Mouse (Mus musculus) retina, embryonic 14.5 days (tissue): Measurements from ENCODE around the gene Arhgdig.

Experiments
- DNase-seq: peaks from one replicate; pipeline ENCODE4 v3.0.0-alpha.2; 2015; ENCODE audit warnings: low spot score

The Arhgdig gene

GRCm38 (mm10) chr17:26207686-26208085 lies at the start of gene Arhgdig:
Gene Arhgdig, minus strand, starts transcription at chr17:26207786.
- DNase-seq = no peak

GRCm38 (mm10) chr17:26255313-26255712 lies 47.7 kb upstream of the Arhgdig start:
- no peak for DNase-seq

GRCm38 (mm10) chr17:26253399-26253798 lies 45.8 kb upstream of the Arhgdig start:
- DNase-seq = no peak

- peak; percentile 97 for DNase-seq
Observed at GRCm38 (mm10) chr17:26252539-26253251, 45.1 kb upstream of the Arhgdig start, which contains the start of gene Luc7l. Gene Luc7l, plus strand, starts transcription at chr17:26252896.

GRCm38 (mm10) chr17:26251886-26252538 lies 44.4 kb upstream of the Arhgdig start:
- no peak for DNase-seq

GRCm38 (mm10) chr17:26244101-26244841 lies 36.7 kb upstream of the Arhgdig start, which contains the start of gene Fam234a:
Gene Fam234a, minus strand, starts transcription at chr17:26244242.
- peak; percentile 97 for DNase-seq

GRCm38 (mm10) chr17:26243471-26244100 lies 36.0 kb upstream of the Arhgdig start:
- DNase-seq = peak; percentile 73

GRCm38 (mm10) chr17:26240990-26241389 lies 33.4 kb upstream of the Arhgdig start:
- DNase-seq = no peak

- DNase-seq = no peak
Observed at GRCm38 (mm10) chr17:26240120-26240790, 32.7 kb upstream of the Arhgdig start.

GRCm38 (mm10) chr17:26239551-26239950 lies 32.0 kb upstream of the Arhgdig start:
- no peak for DNase-seq

GRCm38 (mm10) chr17:26237667-26238066 lies 30.1 kb upstream of the Arhgdig start:
- DNase-seq = no peak

- peak; percentile 34 for DNase-seq
Observed at GRCm38 (mm10) chr17:26235077-26235815, 27.7 kb upstream of the Arhgdig start.

- no peak for DNase-seq
Observed at GRCm38 (mm10) chr17:26234386-26234785, 26.8 kb upstream of the Arhgdig start.

- DNase-seq = no peak
Observed at GRCm38 (mm10) chr17:26232863-26233262, 25.3 kb upstream of the Arhgdig start.

- no peak for DNase-seq
Observed at GRCm38 (mm10) chr17:26231156-26231555, 23.6 kb upstream of the Arhgdig start.

GRCm38 (mm10) chr17:26229776-26230175 lies 22.2 kb upstream of the Arhgdig start:
- no peak for DNase-seq

- no peak for DNase-seq
Observed at GRCm38 (mm10) chr17:26225150-26225549, 17.6 kb upstream of the Arhgdig start.

- DNase-seq = no peak
Observed at GRCm38 (mm10) chr17:26221508-26221907, 13.9 kb upstream of the Arhgdig start.

- DNase-seq = no peak
Observed at GRCm38 (mm10) chr17:26212681-26213080, 5.1 kb upstream of the Arhgdig start.

- no peak for DNase-seq
Observed at GRCm38 (mm10) chr17:26212241-26212640, 4.7 kb upstream of the Arhgdig start.

- no peak for DNase-seq
Observed at GRCm38 (mm10) chr17:26206392-26206791, 1.2 kb downstream of the Arhgdig start.
